Mouse (Mus musculus): ENCODE data around the gene Gm26566. TPM values are rescaled to one million over a fixed set of nuclear protein-coding genes. Genes with fewer than 3 reads are reported as not detected.
"Not testable (repeated sequence)": the region's sequence is repeated elsewhere in the genome, so short reads cannot be mapped to it uniquely, and the experiment has no call there.

The Gm26566 gene
- total RNA-seq, 2 experiments from 2014 or later, result 0.26 to 0.43 TPM

DNA sequence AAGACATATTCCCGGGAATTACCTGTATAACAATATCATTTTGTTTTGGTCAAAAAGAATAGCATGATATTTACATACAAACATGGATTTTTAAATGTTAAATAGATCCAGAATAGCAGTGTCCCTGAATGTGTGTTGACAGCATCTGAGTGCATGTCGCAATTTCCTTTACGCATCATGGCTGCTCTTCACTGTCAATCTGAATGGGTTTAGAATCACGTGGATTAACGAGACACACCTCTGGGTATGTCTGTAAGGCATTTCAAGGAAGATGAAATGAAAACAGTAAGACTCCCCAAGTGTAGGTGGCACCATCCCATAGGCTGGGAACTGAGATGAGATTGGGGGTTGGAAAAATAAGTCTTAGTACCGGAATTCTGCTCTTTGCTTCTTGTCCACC lies 17.4 kb downstream of the Gm26566 start:
- no peak for DNase-seq

DNA sequence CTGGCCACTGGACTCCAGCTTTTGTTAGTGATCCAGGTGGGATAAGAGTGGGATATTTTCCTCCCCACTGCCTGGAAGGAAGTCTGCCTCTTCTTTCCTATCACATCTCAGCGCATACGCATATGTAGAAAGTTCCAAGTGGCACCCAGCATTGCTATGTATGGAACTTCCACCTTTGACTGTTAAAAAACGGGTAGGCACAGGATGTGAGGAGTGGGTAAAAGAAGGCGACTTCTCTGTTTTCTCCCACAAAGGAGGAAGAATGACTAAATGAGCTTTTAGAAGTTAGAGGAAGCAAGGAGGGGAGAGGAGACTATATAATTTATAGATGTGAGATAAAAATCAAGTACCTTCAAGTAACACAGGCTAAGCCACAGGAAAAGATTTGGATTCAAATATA lies 19.8 kb downstream of the Gm26566 start:
- no peak for DNase-seq

DNA sequence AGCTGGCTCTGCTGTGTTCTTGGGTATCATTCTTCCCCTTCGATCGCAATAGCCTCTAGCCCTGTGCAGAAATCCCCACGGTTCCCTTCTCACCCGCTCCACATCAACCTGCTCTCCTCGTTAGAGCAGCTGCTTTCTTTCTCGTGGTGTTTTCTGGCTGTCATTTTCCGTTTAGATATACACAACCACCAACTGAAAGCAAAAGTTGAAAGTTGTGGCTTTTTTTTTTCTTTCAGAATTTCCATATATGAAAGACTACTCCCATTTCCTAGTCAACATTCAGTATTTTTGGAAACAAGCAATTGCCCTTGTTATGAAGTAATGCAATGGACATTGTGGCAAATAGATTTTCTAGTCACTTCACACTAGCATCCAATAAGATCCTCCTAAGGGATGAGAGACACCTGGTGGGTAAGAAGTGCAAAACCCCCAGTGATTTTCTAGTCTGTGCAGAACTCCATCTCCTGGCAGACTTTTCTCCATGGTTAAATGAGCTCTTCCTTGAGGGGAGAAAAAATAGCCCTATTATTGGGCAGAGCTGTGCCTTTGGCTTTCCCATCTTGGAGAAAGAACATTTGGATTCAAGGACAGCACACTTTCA lies 21.3 kb downstream of the Gm26566 start:
- no peak for DNase-seq

DNA sequence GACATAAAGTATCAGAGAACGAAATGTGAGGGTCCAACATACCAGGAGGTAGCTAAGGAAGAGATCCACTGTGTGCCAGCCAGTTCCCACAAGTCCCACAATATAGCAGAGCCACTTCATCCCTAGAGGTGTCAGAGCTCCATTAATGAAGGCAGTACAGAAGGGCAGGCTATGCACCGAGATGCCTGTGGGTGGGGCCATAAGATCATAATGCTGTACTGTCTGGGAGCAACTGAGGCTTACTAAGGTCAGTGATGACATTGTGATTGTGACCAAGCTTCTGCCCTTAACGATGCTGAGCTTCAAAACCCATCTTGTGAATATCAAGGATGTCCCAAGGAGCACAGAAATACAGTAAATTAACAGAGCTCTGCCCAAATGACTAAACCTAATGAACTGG lies 22.6 kb downstream of the Gm26566 start:
- DNase-seq, result no peak

DNA sequence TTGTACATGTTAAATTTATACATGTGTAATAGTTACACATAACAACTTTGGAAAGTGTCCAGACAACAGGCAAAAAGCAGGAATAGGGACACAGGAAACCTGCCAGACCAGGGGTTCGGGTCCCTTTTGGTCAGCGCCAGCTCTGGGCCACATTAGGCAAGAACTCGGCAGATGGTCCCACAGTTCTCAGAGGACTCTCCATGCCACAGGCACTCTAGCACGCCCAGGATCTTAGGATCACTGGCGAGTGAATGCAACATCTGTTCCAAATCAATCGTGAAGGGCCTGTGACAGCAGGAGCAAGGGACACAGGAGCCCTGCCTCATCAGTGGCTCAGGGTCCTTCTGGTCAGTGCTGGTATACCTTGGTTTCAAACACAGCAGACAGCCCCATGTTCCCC lies 28.3 kb downstream of the Gm26566 start:
- DNase-seq, result no peak

DNA sequence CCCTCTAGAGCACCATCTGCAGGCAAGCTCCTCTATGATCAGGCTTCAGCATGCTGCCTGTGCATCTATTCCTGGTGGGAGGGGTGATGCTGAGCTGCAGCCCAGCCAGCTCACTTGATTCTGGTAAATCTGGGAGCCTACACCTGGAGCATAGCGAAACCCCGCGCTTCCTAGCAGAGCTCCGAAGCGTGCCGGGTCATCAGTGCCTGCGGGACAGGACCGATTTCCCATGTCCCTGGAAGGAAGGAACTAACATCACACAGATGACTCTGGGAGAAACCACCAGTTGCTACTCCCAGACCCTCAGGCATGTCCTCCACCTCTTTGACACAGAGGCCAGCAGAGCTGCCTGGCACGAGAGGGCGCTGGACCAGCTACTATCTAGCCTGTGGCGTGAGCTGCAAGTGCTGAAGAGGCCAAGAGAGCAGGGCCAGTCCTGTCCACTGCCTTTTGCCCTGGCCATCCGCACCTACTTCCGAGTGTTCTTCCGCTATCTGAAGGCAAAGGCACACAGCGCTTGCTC lies 33.3 kb downstream of the Gm26566 start, which contains the start of gene Gm13271:
Gm13271 (plus strand) TSS at position 51 of the 523 bp plus-strand sequence.
- DNase-seq, result peak; percentile 54

DNA sequence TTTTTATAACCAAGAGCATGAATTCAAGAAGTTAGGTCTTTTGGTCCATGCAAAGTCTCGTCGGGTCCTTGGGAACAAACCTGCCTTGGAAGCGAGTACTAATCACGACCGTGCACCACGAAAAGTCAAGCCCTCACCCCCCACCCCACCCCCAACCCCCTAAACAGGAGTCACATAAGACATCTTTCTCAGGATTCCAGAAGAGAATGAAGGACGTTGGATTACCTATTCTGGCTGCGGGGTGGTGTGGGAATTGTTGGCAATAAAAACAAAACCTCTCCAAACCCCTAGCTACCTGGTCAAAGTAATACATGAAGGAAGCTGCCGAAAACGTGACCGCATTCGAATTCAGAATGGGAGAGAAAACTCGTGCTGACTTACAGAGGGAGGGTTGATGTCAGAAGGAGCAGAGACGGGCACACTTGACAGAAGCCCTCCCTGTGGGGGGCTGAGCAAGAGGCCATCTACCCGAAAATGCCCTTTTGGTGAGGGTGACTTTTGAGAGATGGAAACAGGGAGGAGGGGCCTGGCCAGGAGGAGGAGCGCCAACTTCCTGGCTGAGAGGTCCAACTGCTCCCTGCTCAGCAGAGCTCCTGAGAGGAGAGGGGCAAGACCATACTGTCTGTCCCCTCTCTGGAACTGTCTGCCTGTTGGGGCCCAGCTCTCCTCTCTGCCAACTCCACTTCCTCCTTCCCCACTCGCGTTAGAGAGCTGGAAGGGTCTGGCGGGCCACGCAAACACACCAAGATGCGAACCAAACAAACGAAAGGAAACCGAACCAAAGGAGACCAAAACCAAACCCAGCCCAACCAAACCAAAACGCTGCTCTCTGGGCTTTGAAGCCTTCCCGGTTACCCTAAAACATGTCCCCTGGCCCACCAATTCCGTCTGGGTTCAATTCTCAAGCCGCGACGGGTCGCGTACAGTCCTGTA lies 35.2 kb downstream of the Gm26566 start:
- not testable (repeated sequence) for DNase-seq

DNA sequence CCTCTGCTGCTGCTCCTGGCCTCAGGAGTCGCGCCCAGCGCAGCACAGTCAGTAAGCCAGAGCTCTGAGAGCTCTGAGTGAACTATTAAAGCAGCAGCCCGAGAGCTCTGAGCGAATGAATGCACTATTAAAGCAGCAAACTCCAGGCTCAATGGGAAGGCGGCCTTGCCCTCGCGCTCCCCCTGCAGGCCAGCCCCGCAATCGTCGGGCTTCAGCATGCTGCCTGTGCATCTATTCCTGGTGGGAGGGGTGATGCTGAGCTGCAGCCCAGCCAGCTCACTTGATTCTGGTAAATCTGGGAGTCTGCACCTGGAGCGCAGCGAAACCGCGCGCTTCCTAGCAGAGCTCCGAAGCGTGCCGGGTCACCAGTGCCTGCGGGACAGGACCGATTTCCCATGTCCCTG lies 36.0 kb downstream of the Gm26566 start:
- peak; percentile 86 for DNase-seq

DNA sequence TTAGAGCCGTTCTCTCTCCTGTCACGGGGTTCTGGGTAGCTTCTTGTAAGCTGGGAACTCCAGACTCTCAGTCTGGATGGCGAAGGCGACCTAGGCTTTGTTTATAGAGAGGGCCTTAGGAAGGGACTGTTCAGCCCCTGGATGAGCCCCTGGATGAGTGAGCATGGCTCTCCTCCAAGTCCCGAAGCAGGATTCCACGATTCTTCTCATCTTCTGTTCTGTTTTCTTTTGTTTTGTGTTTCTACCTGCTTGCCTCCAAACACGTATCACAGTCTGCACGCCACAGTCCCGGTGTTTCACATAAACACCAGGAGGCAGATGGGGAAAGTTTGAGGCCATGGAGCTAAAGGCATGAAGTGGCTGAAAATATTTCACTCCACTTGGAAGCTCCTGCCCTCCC lies 37.1 kb downstream of the Gm26566 start:
- DNase-seq, result not testable (repeated sequence)

DNA sequence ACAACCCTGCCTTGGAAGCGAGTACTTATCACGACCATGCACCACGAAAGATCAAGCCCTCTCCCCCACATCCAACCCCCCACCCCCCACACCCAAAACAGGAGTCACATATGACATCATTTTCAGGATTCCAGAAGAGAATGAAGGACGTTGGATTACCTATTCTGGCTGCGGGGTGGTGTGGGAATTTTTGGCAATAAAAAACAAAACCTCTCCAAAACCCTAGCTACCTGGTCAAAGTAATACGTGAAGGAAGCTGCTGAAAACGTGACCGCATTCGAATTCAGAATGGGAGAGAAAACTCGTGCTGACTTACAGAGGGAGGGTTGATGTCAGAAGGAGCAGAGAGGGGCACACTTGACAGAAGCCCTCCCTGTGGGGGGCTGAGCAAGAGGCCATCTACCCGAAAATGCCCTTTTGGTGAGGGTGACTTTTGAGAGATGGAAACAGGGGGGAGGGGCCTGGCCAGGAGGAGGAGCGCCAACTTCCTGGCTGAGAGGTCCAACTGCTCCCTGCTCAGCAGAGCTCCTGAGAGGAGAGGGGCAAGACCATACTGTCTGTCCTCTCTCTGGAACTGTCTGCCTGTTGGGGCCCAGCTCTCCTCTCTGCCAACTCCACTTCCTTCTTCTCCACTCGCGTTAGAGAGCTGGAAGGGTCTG lies 38.1 kb downstream of the Gm26566 start, which contains the start of gene Gm13283:
Gm13283 (plus strand) TSS at position 510 of the 659 bp plus-strand sequence.
- peak; percentile 36 for DNase-seq

DNA sequence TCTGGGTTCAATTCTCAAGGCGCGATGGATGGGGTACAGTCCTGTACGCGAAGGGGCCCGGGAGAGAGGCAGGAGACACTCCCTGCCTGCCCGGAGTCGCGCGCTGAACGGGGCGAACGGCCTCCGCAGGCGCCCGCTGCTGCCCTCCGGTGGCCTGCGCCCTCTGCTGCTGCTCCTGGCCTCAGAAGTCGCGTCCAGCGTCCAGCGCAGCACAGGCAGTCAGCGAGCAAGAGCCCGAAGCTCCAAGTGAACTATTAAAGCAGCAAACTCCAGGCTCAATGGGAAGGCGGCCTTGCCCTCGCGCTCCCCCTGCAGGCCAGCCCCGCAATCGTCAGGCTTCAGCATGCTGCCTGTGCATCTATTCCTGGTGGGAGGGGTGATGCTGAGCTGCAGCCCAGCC lies 38.8 kb downstream of the Gm26566 start:
- DNase-seq, result peak; percentile 79

DNA sequence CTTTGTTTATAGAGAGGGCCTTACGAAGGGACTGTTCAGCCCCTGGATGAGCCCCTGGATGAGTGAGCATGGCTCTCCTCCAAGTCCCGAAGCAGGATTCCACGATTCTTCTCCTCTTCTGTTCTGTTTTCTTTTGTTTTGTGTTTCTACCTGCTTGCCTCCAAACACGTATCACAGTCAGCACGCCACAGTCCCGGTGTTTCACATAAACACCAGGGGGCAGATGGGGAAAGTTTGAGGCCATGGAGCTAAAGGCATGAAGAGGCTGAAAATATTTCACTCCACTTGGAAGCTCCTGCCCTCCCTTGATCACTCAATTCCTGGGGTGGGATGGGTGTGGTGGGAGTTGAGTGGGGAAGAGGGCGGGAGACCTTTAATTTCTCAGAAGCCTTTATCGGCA lies 40.2 kb downstream of the Gm26566 start:
- DNase-seq, result peak; percentile 66

DNA sequence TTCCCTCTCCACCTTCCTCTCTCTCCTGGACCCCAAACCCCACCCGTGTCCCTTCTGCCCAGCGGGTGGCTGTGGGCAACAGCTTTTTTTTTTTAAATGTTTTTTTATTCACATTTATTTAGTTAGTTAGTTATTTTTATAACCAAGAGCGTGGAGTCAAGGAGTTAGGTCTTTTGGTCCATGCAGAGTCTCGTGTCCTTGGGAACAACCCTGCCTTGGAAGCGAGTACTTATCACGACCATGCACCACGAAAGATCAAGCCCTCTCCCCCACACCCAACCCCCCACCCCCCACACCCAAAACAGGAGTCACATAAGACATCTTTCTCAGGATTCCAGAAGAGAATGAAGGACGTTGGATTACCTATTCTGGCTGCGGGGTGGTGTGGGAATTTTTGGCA lies 40.7 kb downstream of the Gm26566 start:
- DNase-seq, result not testable (repeated sequence)

DNA sequence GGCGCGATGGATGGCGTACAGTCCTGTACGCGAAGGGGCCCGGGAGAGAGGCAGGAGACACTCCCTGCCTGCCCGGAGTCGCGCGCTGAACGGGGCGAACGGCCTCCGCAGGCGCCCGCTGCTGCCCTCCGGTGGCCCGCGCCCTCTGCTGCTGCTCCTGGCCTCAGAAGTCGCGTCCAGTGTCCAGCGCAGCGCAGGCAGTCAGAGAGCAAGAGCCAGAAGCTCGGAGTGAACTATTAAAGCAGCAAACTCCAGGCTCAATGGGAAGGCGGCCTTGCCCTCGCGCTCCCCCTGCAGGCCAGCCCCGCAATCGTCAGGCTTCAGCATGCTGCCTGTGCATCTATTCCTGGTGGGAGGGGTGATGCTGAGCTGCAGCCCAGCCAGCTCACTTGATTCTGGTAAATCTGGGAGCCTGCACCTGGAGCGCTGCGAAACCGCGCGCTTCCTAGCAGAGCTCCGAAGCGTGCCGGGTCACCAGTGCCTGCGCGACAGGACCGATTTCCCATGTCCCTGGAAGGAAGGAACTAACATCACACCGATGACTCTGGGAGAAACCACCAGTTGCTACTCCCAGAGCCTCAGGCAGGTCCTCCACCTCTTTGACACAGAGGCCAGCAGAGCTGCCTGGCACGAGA lies 41.9 kb downstream of the Gm26566 start:
- peak; percentile 64 for DNase-seq

Other genes with a start within 250 kb of the Gm26566 start
- gene Ifnb1, start 199.0 kb upstream of the Gm26566 start, total RNA-seq (2021), result not detected
- gene Ifna15, start 163.6 kb upstream of the Gm26566 start, total RNA-seq (2021), result not detected
- not detected for gene Ifna14, start 150.0 kb upstream of the Gm26566 start, total RNA-seq (2021)
- gene Ifna9, start 129.4 kb upstream of the Gm26566 start, total RNA-seq (2021), result not detected
- gene Ifna12, start 118.4 kb upstream of the Gm26566 start, total RNA-seq (2021), result not detected
- gene C87499, start 87.4 kb upstream of the Gm26566 start, total RNA-seq (2021), result not detected
- gene Ifna13, start 77.3 kb upstream of the Gm26566 start, total RNA-seq (2021), result not detected
- gene Ifna16, start 44.9 kb upstream of the Gm26566 start, total RNA-seq (2021), result not detected
- not detected for gene Ifna2, start 37.9 kb upstream of the Gm26566 start, total RNA-seq (2021)
- not detected for gene Ifnab, start 30.4 kb upstream of the Gm26566 start, total RNA-seq (2021)
- gene Klhl9, start 660 bp downstream of the Gm26566 start, total RNA-seq (2021), result 10 to 100 TPM; 45.1 to 47.2 TPM
- not detected for gene Gm13271, start 33.1 kb downstream of the Gm26566 start, total RNA-seq (2021)
- gene Gm13283, start 38.3 kb downstream of the Gm26566 start, total RNA-seq (2021), result not detected
- not detected for gene Gm13290, start 52.0 kb downstream of the Gm26566 start, total RNA-seq (2021)
- not detected for gene Gm13289, start 55.1 kb downstream of the Gm26566 start, total RNA-seq (2021)
- gene Gm13272, start 58.0 kb downstream of the Gm26566 start, total RNA-seq (2021), result not detected
- gene Ifnz, start 60.3 kb downstream of the Gm26566 start, total RNA-seq (2021), result not detected
- not detected for gene Gm13276, start 63.9 kb downstream of the Gm26566 start, total RNA-seq (2021)
- gene Gm13277, start 66.8 kb downstream of the Gm26566 start, total RNA-seq (2021), result not detected
- gene Gm13278, start 69.7 kb downstream of the Gm26566 start, total RNA-seq (2021), result not detected
- not detected for gene Gm13275, start 72.7 kb downstream of the Gm26566 start, total RNA-seq (2021)
- gene Gm13279, start 75.6 kb downstream of the Gm26566 start, total RNA-seq (2021), result not detected
- gene Gm13285, start 77.9 kb downstream of the Gm26566 start, total RNA-seq (2021), result not detected
- gene Gm13287, start 81.4 kb downstream of the Gm26566 start, total RNA-seq (2021), result not detected
- not detected for gene Gm13288, start 83.7 kb downstream of the Gm26566 start, total RNA-seq (2021)
- not detected for gene Ifna7, start 94.4 kb downstream of the Gm26566 start, total RNA-seq (2021)
- not detected for gene Ifna11, start 98.2 kb downstream of the Gm26566 start, total RNA-seq (2021)
- not detected for gene Ifna6, start 105.6 kb downstream of the Gm26566 start, total RNA-seq (2021)
- gene Ifna5, start 113.7 kb downstream of the Gm26566 start, total RNA-seq (2021), result not detected
- not detected for gene Ifna4, start 120.1 kb downstream of the Gm26566 start, total RNA-seq (2021)
- not detected for gene Ifna1, start 128.3 kb downstream of the Gm26566 start, total RNA-seq (2021)
- not detected for gene Ifne, start 158.4 kb downstream of the Gm26566 start, total RNA-seq (2021)

Data from gastrocnemius, postnatal 25 days (tissue).